Mouse (Mus musculus) liver, embryonic 11.5 days (tissue): Measurements from ENCODE around the gene Psmb5. TPM values are rescaled to one million over a fixed set of nuclear protein-coding genes. Genes with fewer than 3 reads are reported as not detected.

Experiments
- ATAC-seq: fragments of 200-750 bp; cut with Nextera tagmentation; replicated peaks from 2 replicates; pipeline ENCODE4 v1.8.0; 2017; ENCODE audit warnings: moderate number of reproducible peaks, mild to moderate bottlenecking, moderate TSS enrichment, moderate library complexity; ENCODE audit not compliant: low FRiP score
- DNase-seq: peaks from one replicate; pipeline ENCODE4 v3.0.0-alpha.2; 2017; ENCODE audit warnings: low spot score
- H3K27ac ChIP-seq: fragments of 300-500 bp; sonication (generic); 2 replicates; pipeline ENCODE4 v1.5.1; 2014; ENCODE audit warnings: mild to moderate bottlenecking, low read depth, low read length, control low read depth
- H3K27me3 ChIP-seq: fragments of 300-500 bp; sonication (generic); replicated peaks from 2 replicates; pipeline ENCODE4 v1.6.1; 2014; ENCODE audit warnings: low read length, mixed read lengths; ENCODE audit not compliant: control insufficient read depth, insufficient read depth
- H3K36me3 ChIP-seq: fragments of 300-500 bp; sonication (generic); 2 replicates; pipeline ENCODE4 v1.6.1; 2014; ENCODE audit warnings: mild to moderate bottlenecking, low read length, moderate library complexity, mixed read lengths; ENCODE audit not compliant: control insufficient read depth, insufficient read depth
- H3K4me1 ChIP-seq: fragments of 300-500 bp; sonication (generic); replicated peaks from 2 replicates; pipeline ENCODE4 v1.6.1; 2014; ENCODE audit warnings: low read length, mixed read lengths; ENCODE audit not compliant: control insufficient read depth, insufficient read depth
- H3K4me2 ChIP-seq: fragments of 300-500 bp; sonication (generic); 2 replicates; pipeline ENCODE4 v1.6.1; 2014; ENCODE audit warnings: mild to moderate bottlenecking, control low read depth, moderate library complexity
- H3K4me3 ChIP-seq: fragments of 300-500 bp; sonication (generic); 2 replicates; pipeline ENCODE4 v1.5.1; 2014; ENCODE audit warnings: low read depth, low read length, control low read depth
- H3K9ac ChIP-seq: fragments of 300-500 bp; sonication (generic); 2 replicates; pipeline ENCODE4 v1.6.1; 2014; ENCODE audit warnings: low read depth, low read length, control low read depth
- H3K9me3 ChIP-seq: fragments of 300-500 bp; sonication (generic); 2 replicates; pipeline ENCODE4 v1.6.1; 2016; ENCODE audit warnings: low read length, inconsistent platforms, mixed read lengths; ENCODE audit not compliant: control insufficient read depth
- WGBS: fragments of 180-500 bp; shearing (Covaris S2); extraction: QIAGEN DNeasy Blood & Tissue Kit; methylation state at CpG from one replicate; pipeline ENCODE4 v1.1.7; 2014; 5-methylcytosine and 5-hydroxymethylcytosine counted together
- polyA plus RNA-seq: library from polyadenylated mRNA; unstranded; fragments of >200 nt; fragmentation: Nextera tagmentation; extraction: Ambion mirVana; gene quantifications from 2 replicates; pipeline ENCODE4 v1.2.1, GENCODE M21; 2014

The Psmb5 gene
- polyA plus RNA-seq, 1 experiment from 2014 or later = 411 TPM

DNA sequence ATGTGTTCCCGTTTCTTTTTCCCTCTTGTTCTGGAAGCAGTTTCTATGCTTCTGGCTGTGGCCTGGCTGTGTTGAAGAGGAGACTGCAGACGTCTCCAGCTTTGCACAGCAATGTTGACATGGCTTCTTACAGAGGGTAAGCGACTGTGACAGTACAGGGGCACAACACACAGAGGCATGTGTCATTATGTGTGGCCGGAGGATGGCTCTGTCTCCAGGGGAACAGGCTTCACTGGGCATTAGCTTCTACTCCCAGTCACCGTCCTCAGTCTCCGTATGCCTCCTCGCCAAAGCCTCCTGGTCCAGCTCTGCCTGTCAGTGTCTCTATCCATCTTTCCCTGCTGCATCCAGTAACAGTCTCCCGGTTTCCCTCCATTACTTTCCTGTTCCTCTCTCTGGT lies 10.6 kb downstream of the Psmb5 start:
- Histone ChIP-seq H3K27me3 (no peaks in the 10 kb centered on the region), H3K9ac (no peak overlapping the region), H3K27ac (no peak overlapping the region), H3K36me3 (peaks cover 4% of the 10 kb centered on the region; the same call in 1 of the 2 replicates), H3K4me2 (no peak overlapping the region), H3K4me1 (peaks cover 12% of the 10 kb centered on the region), H3K4me3 (no peak overlapping the region), H3K9me3 (no peaks in the 10 kb centered on the region)
- WGBS = 62% methylated on average over 8 of the region's 8 CpGs
- DNase-seq = no peak
- ATAC-seq = no peak

- under 1% methylated on average over 36 of the region's 39 CpGs for WGBS
- peak within 1 kb of the TSS; percentile 76 for H3K4me2 ChIP-seq
- peak; percentile 82 for DNase-seq
- no peaks in the 10 kb centered on the region for H3K9me3 ChIP-seq
- peak within 1 kb of the TSS; percentile 78 for H3K9ac ChIP-seq
- H3K4me1 ChIP-seq = peaks cover 17% of the 10 kb centered on the region
- no peaks in the 10 kb centered on the region for H3K27me3 ChIP-seq
- no peaks in the 10 kb centered on the region for H3K36me3 ChIP-seq
- peak; percentile 51 for ATAC-seq
- H3K27ac ChIP-seq = peak within 1 kb of the TSS; percentile 84; the same call in 1 of the 2 replicates
- peak within 1 kb of the TSS; percentile 61 for H3K4me3 ChIP-seq
Measured at GRCm38 (mm10) chr14:54605752-54606321, 12.0 kb downstream of the Psmb5 start, which contains the start of gene 4931414P19Rik. 4931414P19Rik (minus strand) TSS chr14:54605993.

GRCm38 (mm10) chr14:54603686-54604085 lies 14.1 kb downstream of the Psmb5 start:
- peak overlapping the region; percentile 73 for H3K4me3 ChIP-seq
- DNase-seq = no peak
- H3K9ac ChIP-seq = peak overlapping the region; percentile 92
- H3K27ac ChIP-seq = peak overlapping the region; percentile 95
- peak overlapping the region; percentile 72 for H3K4me2 ChIP-seq
- no peak for ATAC-seq
- 84% methylated on average over 8 of the region's 8 CpGs for WGBS
- peaks cover 17% of the 10 kb centered on the region for H3K4me1 ChIP-seq
- H3K9me3 ChIP-seq = no peaks in the 10 kb centered on the region
- no peaks in the 10 kb centered on the region; the same call in 1 of the 2 replicates for H3K36me3 ChIP-seq
- no peaks in the 10 kb centered on the region for H3K27me3 ChIP-seq

- under 1% methylated on average over 46 of the region's 46 CpGs for WGBS
- no peaks in the 10 kb centered on the region for H3K27me3 ChIP-seq
- H3K4me3 ChIP-seq = peak overlapping the region; percentile 73
- ATAC-seq (peak; percentile 98), DNase-seq (peak; percentile 88)
- peaks cover 17% of the 10 kb centered on the region for H3K4me1 ChIP-seq
- peak overlapping the region; percentile 95 for H3K27ac ChIP-seq
- H3K36me3 ChIP-seq = no peaks in the 10 kb centered on the region; the same call in 1 of the 2 replicates
- H3K9me3 ChIP-seq = no peaks in the 10 kb centered on the region
- H3K4me2 ChIP-seq = peak overlapping the region; percentile 72
- peak overlapping the region; percentile 92 for H3K9ac ChIP-seq
Measured at GRCm38 (mm10) chr14:54603038-54603654, 14.7 kb downstream of the Psmb5 start.

DNA sequence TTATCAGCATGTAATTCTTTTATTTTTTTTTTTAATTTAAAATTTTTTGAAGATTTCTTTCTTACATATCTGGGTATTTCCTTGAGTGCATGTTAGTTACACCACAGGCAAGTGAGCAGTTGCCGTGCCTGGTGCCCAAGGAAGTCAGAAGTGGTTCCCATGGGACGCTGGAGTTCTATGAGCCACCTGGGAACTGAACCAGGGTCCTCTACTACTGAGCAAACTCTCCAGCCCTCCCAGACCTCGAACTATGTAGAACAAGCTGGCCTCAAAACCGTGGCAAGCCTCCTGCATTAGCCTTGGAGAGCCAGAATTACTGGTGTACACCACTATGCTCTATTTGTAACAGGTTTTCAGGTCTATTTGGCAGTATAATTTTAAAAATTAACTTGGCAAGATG lies 15.2 kb downstream of the Psmb5 start:
- Histone ChIP-seq H3K4me3 (peak overlapping the region; percentile 73), H3K27ac (peak overlapping the region; percentile 95), H3K9ac (peak overlapping the region; percentile 92), H3K9me3 (no peaks in the 10 kb centered on the region), H3K27me3 (no peaks in the 10 kb centered on the region), H3K4me2 (peak overlapping the region; percentile 72), H3K4me1 (peaks cover 17% of the 10 kb centered on the region), H3K36me3 (no peaks in the 10 kb centered on the region; the same call in 1 of the 2 replicates)
- ATAC-seq (peak; percentile 2; the same call in 1 of the 2 replicates), DNase-seq (no peak)
- WGBS = 40% methylated on average over 4 of the region's 4 CpGs

DNA sequence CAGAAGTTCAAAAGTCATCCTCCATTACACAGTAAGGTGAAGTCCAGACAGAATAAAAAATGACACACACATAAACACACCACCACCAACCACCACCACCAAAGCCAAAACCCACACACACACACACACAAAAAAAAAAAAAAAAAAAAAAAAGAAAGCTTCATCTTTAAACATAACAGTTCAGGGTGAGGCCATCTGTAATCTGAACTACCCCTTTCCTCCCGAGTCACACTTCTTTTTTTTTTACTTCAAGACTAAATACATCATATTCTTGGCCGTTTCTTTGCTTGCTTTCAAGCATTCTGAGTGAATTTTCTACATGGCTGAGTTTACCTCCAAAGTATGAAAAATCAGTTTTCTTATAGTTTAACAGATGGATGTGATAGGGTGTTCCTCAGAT lies 16.2 kb downstream of the Psmb5 start:
- Histone ChIP-seq H3K9ac (no peak overlapping the region), H3K4me1 (peaks cover 17% of the 10 kb centered on the region), H3K9me3 (no peaks in the 10 kb centered on the region), H3K4me2 (no peak overlapping the region), H3K27me3 (no peaks in the 10 kb centered on the region), H3K36me3 (no peaks in the 10 kb centered on the region; the same call in 1 of the 2 replicates), H3K4me3 (no peak overlapping the region), H3K27ac (no peak overlapping the region)
- DNase-seq (no peak), ATAC-seq (no peak)
- WGBS = 84% methylated on average over 2 of the region's 2 CpGs

GRCm38 (mm10) chr14:54597084-54597483 lies 20.7 kb downstream of the Psmb5 start:
- Histone ChIP-seq H3K9me3 (no peaks in the 10 kb centered on the region), H3K27me3 (no peaks in the 10 kb centered on the region), H3K9ac (no peak overlapping the region), H3K36me3 (no peaks in the 10 kb centered on the region; the same call in 1 of the 2 replicates), H3K4me1 (peaks cover 7% of the 10 kb centered on the region), H3K27ac (no peak overlapping the region), H3K4me3 (no peak overlapping the region), H3K4me2 (no peak overlapping the region)
- ATAC-seq (no peak), DNase-seq (no peak)
- WGBS = 63% methylated on average over 7 of the region's 7 CpGs

DNA sequence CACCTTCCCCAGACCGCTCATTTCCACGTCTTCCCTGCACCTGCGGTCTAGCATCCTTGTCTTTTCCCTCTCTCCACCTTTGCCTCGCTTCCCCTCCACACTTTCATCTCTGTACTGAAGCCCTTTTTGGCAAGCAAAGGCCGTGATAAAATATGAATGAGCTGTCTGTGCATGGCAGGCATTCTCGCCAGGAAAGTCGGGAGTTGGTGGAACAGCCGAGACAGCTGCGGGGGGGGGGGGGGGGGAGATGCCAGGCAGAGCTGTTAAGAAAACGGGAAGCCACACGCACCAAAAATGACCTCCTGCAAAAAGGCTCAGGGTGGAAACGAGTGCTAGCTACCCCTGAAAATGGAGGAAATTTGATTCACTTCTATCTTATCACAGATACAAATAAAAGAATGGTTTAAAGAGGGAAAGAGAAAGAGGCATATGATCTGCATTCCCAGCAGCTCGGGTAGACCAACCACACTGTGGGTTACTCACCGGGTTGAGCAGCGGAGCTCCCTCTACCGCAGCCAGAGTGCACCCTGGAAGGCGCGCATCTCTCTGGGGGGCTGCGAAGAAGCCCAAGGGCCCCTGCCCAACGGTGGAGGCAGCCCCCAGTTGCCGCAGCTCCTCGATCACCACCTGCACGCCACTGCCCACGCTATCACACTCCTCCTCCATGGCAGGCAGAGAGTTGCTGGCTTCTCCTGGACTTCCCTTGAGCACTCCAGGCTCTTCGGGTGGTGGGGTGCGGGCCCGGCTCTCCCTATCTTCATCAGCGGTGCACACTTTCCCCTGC lies 23.0 kb downstream of the Psmb5 start:
- Histone ChIP-seq H3K9me3 (no peaks in the 10 kb centered on the region), H3K27ac (no peak overlapping the region), H3K27me3 (no peaks in the 10 kb centered on the region), H3K36me3 (no peaks in the 10 kb centered on the region; the same call in 1 of the 2 replicates), H3K9ac (no peak overlapping the region), H3K4me1 (peaks cover 3% of the 10 kb centered on the region; the same call in 1 of the 2 replicates), H3K4me3 (no peak overlapping the region), H3K4me2 (no peak overlapping the region)
- WGBS = 70% methylated on average over 27 of the region's 28 CpGs
- DNase-seq = no peak
- no peak for ATAC-seq
